Mouse (Mus musculus) megakaryocyte-erythroid progenitor cell, adult 5 weeks (primary cell): Measurements from ENCODE around the gene Gm15130. TPM values are rescaled to one million over a fixed set of nuclear protein-coding genes. Genes with fewer than 3 reads are reported as not detected.

Experiments used
- polyA plus RNA-seq: library from polyadenylated mRNA; stranded (reverse); fragments of >175 nt; gene quantifications from 2 replicates; pipeline ENCODE4 v1.2.3, GENCODE M21; 2012

The Gm15130 gene
- not detected in 2 replicates for polyA plus RNA-seq

GRCm38 (mm10) chr2:111152836-111153235 lies at the start of gene Gm15130:
Gene Gm15130, minus strand, starts transcription at chr2:111152936.

DNA sequence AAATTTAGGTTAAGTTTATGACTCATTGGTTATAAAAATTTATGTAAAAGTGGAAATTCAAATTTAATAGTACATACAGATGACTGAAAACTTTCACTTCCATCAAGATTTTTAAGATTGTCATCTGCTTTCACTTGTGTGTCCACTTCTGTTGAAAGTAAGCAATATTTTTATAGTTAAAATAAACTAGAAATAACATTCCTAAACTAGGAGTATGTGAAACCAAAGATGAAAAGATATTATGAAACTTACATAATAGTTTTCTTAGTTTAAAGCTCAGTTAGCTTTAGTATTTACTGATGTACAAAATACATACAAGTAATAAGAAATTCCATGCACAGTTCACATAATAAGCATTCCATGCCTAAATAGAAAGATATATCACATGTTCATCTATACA lies 46.9 kb downstream of the Gm15130 start, which contains the start of gene Gm13941:
Gene Gm13941, minus strand, starts transcription at position 101 of the 400 bp plus-strand sequence.

Other genes with a start within 250 kb of the Gm15130 start
- 0.01 TPM in 1 of 2 replicates, not detected in the other for gene Ano3, start 202.0 kb downstream of the Gm15130 start, polyA plus RNA-seq
- not detected in 2 replicates for gene Gm13941, start 47.0 kb downstream of the Gm15130 start, polyA plus RNA-seq
- gene 4930430A15Rik, start 76.7 kb upstream of the Gm15130 start, polyA plus RNA-seq = not detected in 2 replicates
- not detected in 2 replicates for gene Olfr1275, start 82.3 kb upstream of the Gm15130 start, polyA plus RNA-seq
- not detected in 2 replicates for gene Olfr1276, start 101.6 kb upstream of the Gm15130 start, polyA plus RNA-seq
- gene Olfr1277, start 121.2 kb upstream of the Gm15130 start, polyA plus RNA-seq = not detected in 2 replicates
- not detected in 2 replicates for gene Olfr1278, start 137.2 kb upstream of the Gm15130 start, polyA plus RNA-seq
- gene Olfr1279, start 147.7 kb upstream of the Gm15130 start, polyA plus RNA-seq = not detected in 2 replicates
- not detected in 2 replicates for gene Olfr1280, start 161.1 kb upstream of the Gm15130 start, polyA plus RNA-seq
- gene Olfr1281, start 173.6 kb upstream of the Gm15130 start, polyA plus RNA-seq = not detected in 2 replicates
- not detected in 2 replicates for gene Olfr1282, start 183.1 kb upstream of the Gm15130 start, polyA plus RNA-seq
- gene Olfr1283, start 213.9 kb upstream of the Gm15130 start, polyA plus RNA-seq = not detected in 2 replicates
- not detected in 2 replicates for gene Olfr1284, start 222.6 kb upstream of the Gm15130 start, polyA plus RNA-seq